Mouse (Mus musculus) G1E (cell line): ENCODE results near the gene Agap3. TPM values are rescaled to one million over a fixed set of nuclear protein-coding genes. Genes with fewer than 3 reads are reported as not detected.
A peak's percentile ranks its signal among the peaks of the same experiment; 100 is the strongest.

Experiments
- ATAC-seq: 2 replicates; pipeline ENCODE4 v1.8.0; 2016; ENCODE audit warnings: mild to moderate bottlenecking; ENCODE audit not compliant: insufficient number of reproducible peaks, poor library complexity, low FRiP score, severe bottlenecking; ENCODE audit errors: extremely low read depth
- DNase-seq: peaks from one replicate; pipeline ENCODE4 v3.0.0; 2012; ENCODE audit warnings: low spot score
- H3K27me3 ChIP-seq: 2 replicates; pipeline ENCODE4 v1.6.1; 2012; ENCODE audit warnings: mild to moderate bottlenecking, low read length, inconsistent platforms; ENCODE audit not compliant: insufficient read depth
- H3K36me3 ChIP-seq: replicated peaks from 2 replicates; pipeline ENCODE3; 2012; ENCODE audit warnings: mild to moderate bottlenecking, inconsistent platforms
- H3K4me1 ChIP-seq: 2 replicates; pipeline ENCODE4 v1.6.1; 2012; ENCODE audit warnings: low read depth, low read length, inconsistent platforms, mixed read lengths; ENCODE audit not compliant: insufficient read depth
- H3K4me3 ChIP-seq: 2 replicates; pipeline ENCODE4 v1.5.1; 2012; ENCODE audit warnings: low read depth, mild to moderate bottlenecking, inconsistent platforms, low read length, moderate library complexity, mixed read lengths
- H3K9me3 ChIP-seq: replicated peaks from 2 replicates; pipeline ENCODE4 v1.6.1; 2012; ENCODE audit warnings: inconsistent platforms
- CTCF ChIP-seq: IDR thresholded peaks from 2 replicates; pipeline ENCODE4 v1.5.1; 2012; ENCODE audit warnings: low read depth, low read length, inconsistent platforms, mixed read lengths
- GATA1 ChIP-seq: IDR thresholded peaks from 2 replicates; pipeline ENCODE4 v1.6.1; 2012; ENCODE audit warnings: borderline replicate concordance, low read length, inconsistent platforms, mixed read lengths
- GATA2 ChIP-seq: IDR thresholded peaks from 2 replicates; pipeline ENCODE4 v1.6.1; 2012; ENCODE audit warnings: low read depth, low read length, inconsistent platforms, borderline replicate concordance
- POLR2AphosphoS5 ChIP-seq: IDR thresholded peaks from 2 replicates; pipeline ENCODE4 v1.6.1; 2012; ENCODE audit warnings: low read depth, low read length, inconsistent platforms; ENCODE audit not compliant: insufficient replicate concordance
- TAL1 ChIP-seq: conservative IDR thresholded peaks from 2 replicates; pipeline ENCODE4 v1.6.1; 2012; ENCODE audit warnings: low read depth, low read length, inconsistent platforms, mixed read lengths
- polyA plus RNA-seq: library from polyadenylated mRNA; stranded (reverse); fragments of >175 nt; gene quantifications from 2 replicates; pipeline ENCODE4 v1.2.3, GENCODE M21; 2012
- total RNA-seq, 2 experiments: library from RNA; stranded (forward) in 1 of 2; stranded (reverse) in 1 of 2; fragments of 200-1000 nt in 1 of 2; fragments of >200 nt in 1 of 2; fragmentation: Nextera tagmentation in 1 of 2; gene quantifications; 2 replicates each; pipeline ENCODE4 v1.2.3; 2014 to 2017

Gene Agap3
- total RNA-seq (2014; fragmentation: Nextera tagmentation) (22.0 and 26.3 TPM in 2 replicates), total RNA-seq (2017) (30.3 and 32.8 TPM in 2 replicates), polyA plus RNA-seq (133 and 147 TPM in 2 replicates)

GRCm38 (mm10) chr5:24452030-24452690 is at the start of gene Agap3:
Gene Agap3, plus strand, starts transcription at chr5:24452177.
- H3K9me3 ChIP-seq = no peaks in the 10 kb centered on the region
- H3K27me3 ChIP-seq = no peaks in the 10 kb centered on the region
- TF ChIP-seq CTCF = no peak
- no peak for TF ChIP-seq GATA2
- TF ChIP-seq TAL1 = no peak
- TF ChIP-seq GATA1 = no peak
- TF ChIP-seq POLR2AphosphoS5 = no peak
- H3K4me3 ChIP-seq = peak within 1 kb of the TSS; percentile 88
- peaks cover 38% of the 10 kb centered on the region for H3K36me3 ChIP-seq
- no peak for ATAC-seq
- H3K4me1 ChIP-seq = peaks cover 61% of the 10 kb centered on the region
- DNase-seq = peak; percentile 66

DNA sequence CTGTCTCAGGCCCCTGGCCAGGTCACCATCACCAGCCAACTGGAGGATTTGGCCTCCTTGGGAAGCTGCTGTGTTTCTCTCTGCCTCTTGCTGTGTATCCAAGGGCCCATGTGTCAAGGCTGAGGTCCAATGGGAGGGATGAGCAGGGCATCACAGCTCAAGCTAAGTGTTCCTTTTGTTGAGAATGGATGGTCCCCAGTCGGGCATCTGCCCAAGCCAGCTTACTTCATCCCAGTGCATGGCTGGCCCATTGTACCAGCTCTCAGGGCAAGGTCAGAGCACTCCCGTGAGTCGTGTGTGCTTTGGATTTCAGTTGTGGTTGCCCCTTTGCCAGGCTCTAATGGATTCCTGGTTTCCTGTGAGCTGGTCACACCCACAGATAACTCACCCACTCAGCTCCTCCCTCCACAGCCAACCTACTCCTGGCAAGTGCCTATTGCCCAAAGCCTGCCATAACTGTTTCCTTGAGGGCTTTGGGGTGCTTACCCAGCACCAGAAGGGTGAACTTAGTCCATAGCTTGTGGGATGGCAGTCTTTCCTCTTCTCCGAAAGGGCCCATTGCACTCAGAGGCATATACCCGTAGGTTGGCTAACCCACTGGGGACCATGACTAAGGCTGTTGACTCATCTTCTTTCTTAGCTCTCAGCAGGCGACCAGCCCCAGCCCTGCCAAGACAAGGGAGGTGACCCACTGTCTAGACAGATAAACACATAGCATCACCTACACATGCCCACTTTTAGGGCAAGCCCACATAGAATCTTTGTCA is 47.2 kb upstream of the Agap3 start:
- H3K36me3 ChIP-seq = peaks cover 100% of the 10 kb centered on the region
- ATAC-seq = no peak
- H3K4me1 ChIP-seq = peaks cover 3% of the 10 kb centered on the region
- H3K4me3 ChIP-seq = no peak overlapping the region
- DNase-seq = no peak
- no peaks in the 10 kb centered on the region for H3K9me3 ChIP-seq
- H3K27me3 ChIP-seq = no peaks in the 10 kb centered on the region
- TF ChIP-seq POLR2AphosphoS5 = no peak
- TF ChIP-seq TAL1 = no peak
- no peak for TF ChIP-seq CTCF
- no peak for TF ChIP-seq GATA1
- no peak for TF ChIP-seq GATA2

DNA sequence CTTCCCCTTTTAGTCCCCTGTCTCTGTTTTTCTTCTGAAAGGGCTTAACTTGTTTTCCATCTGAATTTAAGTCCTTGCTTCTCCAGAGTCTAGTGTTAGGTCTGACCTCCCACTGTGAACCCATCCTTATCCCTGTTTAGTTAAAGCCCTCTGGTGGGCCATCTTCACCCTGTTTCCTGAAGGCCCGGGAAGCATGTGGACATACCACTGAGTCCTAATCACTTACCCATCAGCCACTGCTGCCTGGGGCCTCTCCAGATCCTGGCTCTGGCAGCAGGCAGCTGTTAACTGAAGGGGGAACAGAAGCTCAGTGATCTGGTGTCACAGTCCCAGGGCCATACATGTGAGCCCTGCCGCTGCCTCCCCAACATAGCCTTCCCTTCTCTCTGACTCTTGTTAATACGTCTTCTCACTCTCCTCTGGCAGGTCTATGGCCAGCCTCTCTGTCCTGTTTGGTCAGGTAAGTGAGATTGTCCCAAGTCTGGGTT is 46.5 kb upstream of the Agap3 start:
- Histone ChIP-seq H3K4me3 (no peak overlapping the region), H3K4me1 (peaks cover 2% of the 10 kb centered on the region), H3K27me3 (no peaks in the 10 kb centered on the region), H3K36me3 (peaks cover 99% of the 10 kb centered on the region), H3K9me3 (no peaks in the 10 kb centered on the region)
- DNase-seq (no peak), ATAC-seq (no peak)
- TF ChIP-seq GATA1 (no peak), GATA2 (no peak), TAL1 (no peak), CTCF (no peak), POLR2AphosphoS5 (no peak)

DNA sequence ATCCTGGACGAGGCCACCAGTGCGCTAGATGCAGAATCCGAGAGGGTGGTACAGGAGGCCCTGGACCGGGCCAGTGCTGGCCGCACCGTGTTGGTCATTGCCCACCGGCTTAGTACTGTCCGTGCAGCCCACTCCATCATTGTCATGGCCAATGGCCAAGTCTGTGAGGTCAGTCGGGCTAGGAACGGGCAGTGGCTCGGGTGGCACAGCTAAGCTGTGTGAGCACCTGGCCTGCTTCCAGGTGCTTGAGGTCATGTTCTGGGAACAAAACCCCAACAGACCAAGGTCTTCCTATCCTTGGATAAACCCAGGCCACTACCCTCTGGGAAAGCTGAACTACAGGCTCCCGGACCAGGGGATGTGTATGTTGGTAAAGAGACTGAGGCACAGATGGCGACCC is 43.3 kb upstream of the Agap3 start:
- no peak for TF ChIP-seq CTCF
- TF ChIP-seq POLR2AphosphoS5 = no peak
- TF ChIP-seq GATA1 = no peak
- TF ChIP-seq GATA2 = no peak
- no peak for TF ChIP-seq TAL1
- H3K36me3 ChIP-seq = peaks cover 70% of the 10 kb centered on the region
- DNase-seq = no peak

DNA sequence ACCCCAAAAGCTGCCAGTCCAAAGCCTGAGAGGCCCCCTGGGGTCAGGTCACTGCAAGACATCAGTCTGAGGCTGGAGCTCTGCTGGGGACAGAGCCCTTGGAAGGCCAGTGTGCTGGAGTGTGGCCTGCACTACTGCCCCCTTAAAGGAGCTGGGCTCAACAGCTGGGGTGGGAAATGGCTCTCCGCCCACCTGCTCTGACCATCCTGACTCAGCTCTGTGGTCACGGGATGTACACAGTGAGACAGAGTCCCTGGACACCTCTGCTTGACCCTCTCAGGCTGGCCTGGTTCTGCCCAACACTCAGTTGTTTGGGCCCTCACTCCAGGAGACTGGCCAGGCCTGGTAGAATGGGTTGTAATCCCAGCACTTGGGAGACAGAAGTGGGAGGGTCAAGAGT is 42.5 kb upstream of the Agap3 start:
- Histone ChIP-seq H3K36me3 (peaks cover 62% of the 10 kb centered on the region), H3K4me1 (peaks cover 2% of the 10 kb centered on the region), H3K9me3 (no peaks in the 10 kb centered on the region), H3K27me3 (peaks cover 19% of the 10 kb centered on the region), H3K4me3 (no peak overlapping the region)
- TF ChIP-seq GATA1 = no peak
- TF ChIP-seq CTCF = no peak
- TF ChIP-seq GATA2 = no peak
- TF ChIP-seq TAL1 = no peak
- TF ChIP-seq POLR2AphosphoS5 = no peak
- ATAC-seq (no peak), DNase-seq (no peak)

More for the DNA sequence above, 43.3 kb upstream of the Agap3 start:
- Histone ChIP-seq H3K4me1 (peaks cover 2% of the 10 kb centered on the region), H3K4me3 (no peak overlapping the region), H3K27me3 (peaks cover 11% of the 10 kb centered on the region), H3K9me3 (no peaks in the 10 kb centered on the region)
- ATAC-seq = no peak

GRCm38 (mm10) chr5:24412063-24412462 is 39.9 kb upstream of the Agap3 start:
- TF ChIP-seq GATA1 = no peak
- no peak for TF ChIP-seq POLR2AphosphoS5
- TF ChIP-seq CTCF = no peak
- no peak for TF ChIP-seq TAL1
- no peak for TF ChIP-seq GATA2
- Histone ChIP-seq H3K9me3 (no peaks in the 10 kb centered on the region), H3K27me3 (peaks cover 30% of the 10 kb centered on the region), H3K4me1 (peaks cover 13% of the 10 kb centered on the region), H3K4me3 (no peak overlapping the region), H3K36me3 (peaks cover 43% of the 10 kb centered on the region)
- no peak for ATAC-seq
- no peak for DNase-seq
